Mouse (Mus musculus) lung, adult 2 months (tissue): ENCODE measurements at regions not wholly inside any gene's neighbourhood (a gene's known extent, or its start where the extent isn't known, plus 50 kb on each side); places are given as distances from the start of the nearest gene placed in this dataset.

Experiments
- DNase-seq: peaks from one replicate; pipeline ENCODE4 v3.0.0; 2022
- H3K4me1 ChIP-seq: fragments of 200-500 bp; 2 replicates; pipeline ENCODE4 v1.6.1; 2011; ENCODE audit warnings: low read length; ENCODE audit not compliant: control insufficient read depth, insufficient read depth
- H3K4me3 ChIP-seq: fragments of 200-500 bp; replicated peaks from 2 replicates; pipeline ENCODE3; 2011; ENCODE audit warnings: low read depth, mild to moderate bottlenecking, control low read depth, low read length; ENCODE audit errors: extremely low read depth
- CTCF ChIP-seq: fragments of 200-500 bp; IDR thresholded peaks from 2 replicates; pipeline ENCODE4 v1.5.1; 2011; ENCODE audit warnings: mild to moderate bottlenecking, low read length, control low read depth; ENCODE audit not compliant: insufficient read depth
- POLR2A ChIP-seq: fragments of 200-500 bp; IDR thresholded peaks from 2 replicates; pipeline ENCODE4 v1.6.1; 2011; ENCODE audit warnings: low read depth, mild to moderate bottlenecking, control low read depth, low read length, borderline replicate concordance; ENCODE audit errors: extremely low read depth
- WGBS: fragments of 180-500 bp; shearing (Covaris S2); methylation state at CpG from one replicate; pipeline ENCODE4 v1.1.7; 2018; 5-methylcytosine and 5-hydroxymethylcytosine counted together

GRCm38 (mm10) chr14:79893241-79893640 lies 90.6 kb upstream of the Olfm4 start:
- no peak for DNase-seq
- 77% methylated on average over 4 of the region's 4 CpGs for WGBS
- Histone ChIP-seq H3K4me1 (no peaks in the 10 kb centered on the region), H3K4me3 (no peak overlapping the region)
- no peak for TF ChIP-seq POLR2A
- TF ChIP-seq CTCF = no peak

GRCm38 (mm10) chr14:79890682-79891081 lies 93.2 kb upstream of the Olfm4 start:
- no peaks in the 10 kb centered on the region for H3K4me1 ChIP-seq
- TF ChIP-seq CTCF = no peak
- no peak for TF ChIP-seq POLR2A
- WGBS = 51% methylated on average over 2 of the region's 2 CpGs
- DNase-seq = no peak
- no peak overlapping the region for H3K4me3 ChIP-seq

- Histone ChIP-seq H3K4me3 (no peak overlapping the region), H3K4me1 (no peaks in the 10 kb centered on the region)
- TF ChIP-seq POLR2A (no peak), CTCF (no peak)
- 70% methylated on average over 4 of the region's 4 CpGs for WGBS
- no peak for DNase-seq
Measured at GRCm38 (mm10) chr14:79890280-79890679, 93.6 kb upstream of the Olfm4 start.

GRCm38 (mm10) chr14:79883487-79883886 lies 100.4 kb upstream of the Olfm4 start:
- 71% methylated on average over 7 of the region's 7 CpGs for WGBS
- no peak for DNase-seq
- TF ChIP-seq POLR2A = no peak
- TF ChIP-seq CTCF = no peak
- H3K4me1 ChIP-seq = no peaks in the 10 kb centered on the region
- no peak overlapping the region for H3K4me3 ChIP-seq

- no peaks in the 10 kb centered on the region for H3K4me1 ChIP-seq
- no peak overlapping the region for H3K4me3 ChIP-seq
- 39% methylated on average over 9 of the region's 9 CpGs for WGBS
- no peak for TF ChIP-seq POLR2A
- no peak for TF ChIP-seq CTCF
- no peak for DNase-seq
Measured at GRCm38 (mm10) chr14:79881726-79882125, 102.2 kb upstream of the Olfm4 start.

- no peaks in the 10 kb centered on the region for H3K4me1 ChIP-seq
- H3K4me3 ChIP-seq = no peak overlapping the region
- 49% methylated on average over 5 of the region's 5 CpGs for WGBS
- DNase-seq = no peak
- no peak for TF ChIP-seq CTCF
- no peak for TF ChIP-seq POLR2A
Measured at GRCm38 (mm10) chr14:79880065-79880755, 103.7 kb upstream of the Olfm4 start.

GRCm38 (mm10) chr14:79879333-79880035 lies 104.4 kb upstream of the Olfm4 start:
- H3K4me1 ChIP-seq = no peaks in the 10 kb centered on the region
- DNase-seq = no peak
- no peak overlapping the region for H3K4me3 ChIP-seq
- 77% methylated on average over 11 of the region's 11 CpGs for WGBS
- TF ChIP-seq POLR2A (no peak), CTCF (no peak)

- Histone ChIP-seq H3K4me1 (no peaks in the 10 kb centered on the region; the same call in 1 of the 2 replicates), H3K4me3 (no peak overlapping the region)
- no peak for TF ChIP-seq POLR2A
- TF ChIP-seq CTCF = no peak
- 83% methylated on average over 17 of the region's 17 CpGs for WGBS
- no peak for DNase-seq
Measured at GRCm38 (mm10) chr14:79878285-79879019, 105.4 kb upstream of the Olfm4 start.

GRCm38 (mm10) chr14:79873062-79873461 lies 102.0 kb upstream of the Pcdh8 start:
- no peak for DNase-seq
- Histone ChIP-seq H3K4me1 (no peaks in the 10 kb centered on the region; the same call in 1 of the 2 replicates), H3K4me3 (no peak overlapping the region)
- TF ChIP-seq CTCF (no peak), POLR2A (no peak)
- WGBS = 41% methylated on average over 13 of the region's 13 CpGs

- 18% methylated on average over 1 of the region's 1 CpGs for WGBS
- TF ChIP-seq CTCF (no peak), POLR2A (no peak)
- H3K4me3 ChIP-seq = no peak overlapping the region
- H3K4me1 ChIP-seq = no peaks in the 10 kb centered on the region; the same call in 1 of the 2 replicates
- DNase-seq = no peak
Measured at GRCm38 (mm10) chr14:79872430-79872829, 101.3 kb upstream of the Pcdh8 start.
